Mouse (Mus musculus): ENCODE measurements around the gene Cage1. TPM values are rescaled to one million over a fixed set of nuclear protein-coding genes. Genes with fewer than 3 reads are reported as not detected.

Cage1 gene
- total RNA-seq, 2 experiments from 2014 or later, result 3.3 to 3.4 TPM

DNA sequence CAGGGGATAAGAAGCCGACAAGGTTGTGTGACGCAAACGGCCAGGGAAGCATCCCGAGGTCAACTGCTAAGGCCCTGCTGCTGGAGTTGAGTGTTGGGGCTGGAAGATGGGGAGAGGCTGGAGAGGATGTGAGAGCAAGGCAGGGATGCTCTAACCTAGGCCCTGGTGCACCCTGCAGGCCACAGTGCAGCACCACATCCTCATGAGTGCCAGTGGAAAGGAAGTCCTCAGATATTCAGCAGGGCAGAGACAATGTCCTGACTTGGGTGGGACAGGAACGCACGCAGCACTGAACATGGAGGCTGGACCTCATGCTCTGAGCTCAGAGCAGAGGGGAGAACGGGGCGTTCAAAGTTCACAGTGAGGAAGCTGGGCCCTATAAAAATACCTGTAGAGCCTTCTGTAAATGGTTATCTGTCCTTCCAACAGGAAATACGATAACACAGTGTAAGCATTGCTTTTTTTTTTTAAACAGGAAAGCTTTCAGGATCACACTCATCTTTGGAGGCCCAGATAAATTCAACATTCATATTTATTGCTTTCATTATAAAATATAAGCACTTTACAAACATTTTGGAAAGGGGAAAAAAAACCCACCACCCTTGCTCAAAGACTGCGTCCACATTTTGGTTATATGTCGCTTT lies 65.9 kb downstream of the Cage1 start:
- intact Hi-C loops (cut with DNase I), result no loop called here
- no peak for DNase-seq (ENCODE audit: low spot score in 2 of 2)

DNA sequence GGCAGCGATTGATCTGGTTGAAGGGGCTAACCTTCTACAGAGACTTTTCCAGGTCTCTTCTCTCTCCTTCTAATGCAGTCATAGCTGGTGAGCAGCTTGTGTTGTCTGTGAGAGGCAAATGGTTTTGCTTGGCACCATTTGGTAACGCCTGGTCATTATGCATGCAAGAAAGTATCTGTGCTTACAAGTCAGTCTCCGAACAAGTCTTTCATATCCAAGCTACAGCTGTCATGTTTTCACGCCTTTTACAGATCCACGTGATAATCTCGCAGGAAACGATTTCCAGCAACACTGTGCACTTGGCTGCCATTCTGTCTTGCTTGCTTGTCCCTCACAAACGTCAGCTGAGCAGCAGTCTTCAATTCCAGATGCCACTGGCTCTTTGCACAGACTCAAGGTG lies 66.9 kb downstream of the Cage1 start:
- intact Hi-C loops (cut with DNase I), result no loop called here
- peak in 1 of 2 experiments; percentile 49 for DNase-seq (ENCODE audit: low spot score in 2 of 2)

DNA sequence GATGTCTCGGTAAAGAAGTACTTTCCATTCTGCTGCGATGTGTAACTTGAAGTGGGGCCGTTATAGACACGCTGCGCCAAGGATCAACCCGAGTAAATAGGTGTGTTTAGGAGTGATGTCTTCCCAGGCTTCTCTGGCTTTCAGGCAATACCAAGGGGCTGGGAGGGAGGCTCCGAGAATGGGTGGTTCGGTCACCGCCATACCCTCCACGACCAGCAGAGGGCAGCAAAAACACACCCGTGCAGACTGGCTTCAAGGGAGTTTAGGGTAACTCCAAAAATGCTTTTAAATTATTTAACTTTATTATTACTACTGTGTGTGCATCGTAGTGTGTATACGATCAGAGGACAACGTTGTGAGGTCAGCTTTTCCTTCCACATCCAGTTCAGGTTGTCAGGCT lies 67.5 kb downstream of the Cage1 start:
- DNase-seq (ENCODE audit: low spot score in 2 of 2), result peak; percentile 92 to 93
- intact Hi-C loops (cut with DNase I), result no loop called here

DNA sequence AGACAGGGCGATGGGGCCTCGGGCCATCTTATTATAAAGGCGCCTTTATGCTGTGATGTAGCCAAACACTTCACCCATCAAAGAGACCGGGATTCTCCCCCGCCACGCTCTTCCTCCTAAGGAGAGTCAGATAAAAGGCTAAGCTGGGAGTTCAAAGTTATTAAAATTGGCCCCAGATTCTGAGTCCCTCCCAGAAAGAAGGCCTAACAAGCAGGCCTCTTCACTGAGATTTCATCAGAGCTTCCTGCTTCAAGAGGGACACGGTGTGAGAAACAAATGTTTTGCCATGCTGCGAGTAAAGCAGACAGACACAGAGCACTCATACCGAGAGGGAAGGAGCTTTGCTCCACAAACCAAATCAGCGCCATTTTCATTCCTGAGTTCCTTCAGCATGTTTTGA lies 69.3 kb downstream of the Cage1 start:
- intact Hi-C loops (cut with DNase I), result no loop called here
- no peak for DNase-seq (ENCODE audit: low spot score in 2 of 2)

DNA sequence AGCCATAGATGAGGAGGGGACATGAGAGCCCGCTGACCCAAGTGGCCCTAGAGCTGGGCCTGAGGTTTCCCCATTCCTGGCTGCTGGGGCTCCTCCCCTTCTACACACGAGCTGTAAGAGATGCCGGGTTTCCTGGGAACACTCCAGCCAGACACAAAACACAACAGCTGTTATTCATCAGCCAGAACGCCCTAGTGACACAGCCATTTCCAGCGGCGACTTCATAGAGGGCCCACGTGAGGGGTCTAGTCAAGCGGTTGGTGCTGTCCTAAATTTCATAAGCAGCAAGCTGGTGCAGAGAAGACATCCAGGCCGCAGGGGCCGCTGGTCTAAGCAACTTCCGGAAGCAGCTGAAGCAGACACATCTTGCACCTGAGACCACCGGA lies 69.8 kb downstream of the Cage1 start:
- DNase-seq (ENCODE audit: low spot score in 2 of 2), result no peak
- intact Hi-C loops (cut with DNase I), result no loop called here

DNA sequence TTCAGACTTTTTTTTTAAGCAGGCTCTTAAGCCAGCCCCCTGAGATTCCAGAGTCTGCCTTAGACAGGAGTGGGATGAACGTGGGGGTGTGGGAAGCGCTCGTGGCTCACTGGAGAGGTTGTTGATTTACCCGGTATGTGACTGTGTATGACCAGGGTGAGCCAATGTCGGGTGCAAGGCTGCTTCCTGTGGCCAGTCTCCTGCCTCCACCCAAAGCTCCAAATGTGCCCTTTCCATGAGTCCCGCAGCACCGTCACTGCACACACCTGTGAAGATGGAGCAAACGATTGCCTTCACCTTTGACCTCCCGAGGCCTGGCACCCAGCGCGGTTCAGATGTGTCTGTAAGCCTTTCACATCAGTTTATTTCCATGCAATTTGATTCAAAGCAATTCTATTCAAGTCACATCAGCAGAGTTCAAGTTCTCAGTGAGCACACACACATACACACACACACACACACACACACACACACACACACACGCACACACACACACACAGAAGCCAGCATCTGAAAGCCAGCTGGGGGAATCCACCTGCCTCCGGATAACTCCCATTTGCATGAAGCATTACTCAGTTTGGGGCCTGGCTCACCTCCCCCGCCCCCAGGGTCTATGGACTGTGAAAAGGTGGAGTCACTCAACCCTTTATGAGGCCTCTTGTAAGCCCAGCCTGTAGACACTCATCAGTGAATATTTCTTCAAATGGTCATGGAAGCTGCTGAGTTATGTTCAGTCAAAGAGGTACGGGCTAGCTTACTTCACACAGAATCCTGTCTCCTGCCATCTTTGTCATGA lies 70.4 kb downstream of the Cage1 start:
- DNase-seq (ENCODE audit: low spot score in 2 of 2), result no peak
- intact Hi-C loops (cut with DNase I), result no loop called here

DNA sequence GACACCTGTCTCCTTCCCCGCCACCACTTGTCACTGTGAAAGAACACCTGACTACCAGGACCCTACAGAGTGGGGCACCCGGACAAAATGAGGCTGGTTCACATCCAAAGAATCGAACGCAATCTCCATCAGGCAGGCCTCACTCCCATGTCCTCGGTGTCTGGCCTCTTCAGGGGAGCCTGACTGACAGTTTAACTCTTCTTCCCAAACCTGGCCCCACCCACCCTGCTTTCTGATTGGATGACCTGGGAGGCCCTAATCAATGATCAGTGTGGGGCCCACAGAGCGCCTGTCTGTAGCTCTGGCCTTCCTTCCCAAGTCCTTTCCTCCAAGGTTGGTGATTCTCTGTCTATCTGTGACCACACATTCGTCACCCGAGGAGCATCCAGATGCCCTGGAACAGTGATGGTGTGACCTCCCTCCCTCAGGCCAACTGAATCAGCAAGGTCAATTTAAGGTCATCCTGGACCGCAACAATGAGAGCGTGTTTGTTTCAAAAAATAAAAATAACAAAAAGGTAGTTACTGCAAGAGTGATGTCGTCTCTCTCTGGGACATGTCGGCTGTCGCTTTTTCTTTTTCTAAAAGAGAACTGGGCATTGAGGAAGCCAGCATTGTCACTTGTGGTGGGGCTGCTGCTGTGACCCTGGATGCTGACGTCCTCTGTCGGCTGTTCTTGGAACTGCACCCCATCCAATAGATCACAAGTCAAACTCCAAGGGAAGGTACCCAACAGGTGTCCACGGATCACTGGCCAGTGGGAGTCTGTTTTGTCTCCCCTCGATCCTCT lies 71.5 kb downstream of the Cage1 start:
- intact Hi-C loops (cut with DNase I), result no loop called here
- DNase-seq (ENCODE audit: low spot score in 2 of 2), result no peak

DNA sequence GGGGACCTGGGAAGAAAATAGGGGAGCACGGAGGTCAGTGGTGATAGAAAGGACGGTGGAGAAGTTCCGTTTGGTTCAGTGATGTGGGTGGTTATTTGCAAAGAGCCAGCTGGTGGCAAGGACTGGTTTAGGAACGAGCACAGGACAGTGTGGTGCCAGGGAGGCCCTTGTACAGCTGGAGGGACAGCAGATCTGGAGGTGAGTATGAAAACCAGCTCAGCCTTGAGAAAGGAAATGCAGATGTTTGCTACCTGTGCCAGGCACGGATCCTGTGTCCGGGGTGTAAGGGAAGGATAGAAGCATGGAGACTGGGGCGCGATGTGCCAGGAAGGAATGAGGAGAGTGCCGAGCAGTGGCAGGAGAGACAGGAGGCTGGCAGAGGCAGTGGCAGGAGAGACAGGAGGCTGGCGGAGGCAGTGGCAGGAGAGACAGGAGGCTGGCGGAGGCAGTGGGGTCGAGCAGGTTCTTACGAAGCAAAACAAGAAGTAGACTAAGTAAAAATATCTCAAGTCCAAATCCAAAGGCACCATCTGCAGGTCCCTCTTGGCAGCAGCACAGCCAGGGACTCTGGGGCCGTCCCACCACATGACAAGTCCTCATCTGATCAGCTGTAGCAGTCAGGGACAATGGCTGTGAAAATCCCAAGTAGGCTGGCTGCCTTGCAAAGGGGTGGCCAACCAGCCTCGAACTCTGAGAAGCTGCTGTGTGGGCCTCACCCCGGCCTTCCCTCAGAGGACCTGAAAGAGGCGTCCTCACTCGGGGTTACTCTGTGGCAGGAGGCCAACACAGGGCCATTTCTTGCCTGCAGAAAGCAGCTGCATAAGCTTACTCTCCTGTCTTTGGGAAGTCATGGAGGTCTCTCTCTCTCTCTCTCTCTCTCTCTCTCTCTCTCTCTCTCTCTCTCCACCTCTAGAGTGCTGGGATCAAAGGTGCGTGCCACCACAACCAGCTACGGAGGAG lies 72.5 kb downstream of the Cage1 start:
- intact Hi-C loops (cut with DNase I), result loop anchor here (5.0 kb wide), 1 partner anchor 512 kb away; no protein-coding TSS in a partner anchor
- peak in 1 of 2 experiments; percentile 53 for DNase-seq (ENCODE audit: low spot score in 2 of 2)

DNA sequence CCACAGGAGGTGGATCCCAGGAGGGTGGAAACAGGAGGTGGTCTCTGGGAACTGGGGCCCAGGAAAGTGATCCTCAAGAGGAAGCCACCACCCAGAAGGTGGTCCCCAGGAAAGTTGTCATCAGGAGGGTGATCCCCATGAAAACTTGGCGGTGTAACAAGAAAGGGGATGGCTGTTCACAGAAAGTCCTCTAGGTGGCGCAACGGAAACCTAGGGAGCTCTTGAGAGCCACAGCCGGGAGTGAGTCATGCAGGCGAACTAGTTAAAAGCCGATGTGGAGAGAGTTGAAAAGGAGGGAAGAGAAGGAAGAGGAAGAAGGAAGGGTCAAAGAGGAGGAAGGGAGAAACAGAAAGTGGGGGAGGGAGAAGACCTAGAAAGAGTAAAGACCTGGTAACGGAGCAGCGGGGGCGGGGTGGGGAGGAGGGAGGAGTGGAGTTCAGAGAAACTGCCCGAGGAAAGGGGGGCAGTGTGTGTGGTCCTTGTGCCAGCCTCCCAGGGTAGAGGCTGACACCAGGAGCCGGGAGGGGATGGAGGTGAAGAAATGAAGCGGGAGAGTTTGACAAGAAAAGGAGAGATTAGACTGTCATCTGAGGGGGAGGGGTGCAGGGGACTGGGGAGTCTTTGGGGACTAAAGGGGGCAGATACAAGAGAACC lies 73.4 kb downstream of the Cage1 start:
- peak; percentile 76 to 83 for DNase-seq (ENCODE audit: low spot score in 2 of 2)
- intact Hi-C loops (cut with DNase I), result loop anchor here (5.0 kb wide), 1 partner anchor 511 kb away; no protein-coding TSS in a partner anchor

DNA sequence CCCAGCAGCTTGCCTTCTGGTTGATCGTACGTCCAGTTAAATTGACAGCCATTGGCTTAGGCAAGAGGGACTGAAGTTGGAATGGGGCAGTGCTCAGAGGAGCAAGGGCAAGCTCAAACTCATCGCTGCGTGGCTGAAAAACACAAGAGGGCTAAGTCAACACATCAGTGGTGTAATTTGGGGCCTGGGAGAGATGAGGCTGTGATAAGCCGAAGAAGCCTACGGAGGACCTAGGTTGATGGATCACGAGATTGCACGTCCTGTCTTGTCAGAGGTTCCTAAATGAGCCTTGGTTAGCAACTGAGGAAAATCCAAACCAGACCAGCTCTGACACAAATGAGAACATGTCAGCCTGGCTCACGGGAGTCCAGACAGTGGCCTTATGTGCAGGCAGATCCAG lies 74.3 kb downstream of the Cage1 start:
- intact Hi-C loops (cut with DNase I), result loop anchor here (5.0 kb wide), 1 partner anchor 510 kb away; no protein-coding TSS in a partner anchor
- DNase-seq (ENCODE audit: low spot score in 2 of 2), result no peak

DNA sequence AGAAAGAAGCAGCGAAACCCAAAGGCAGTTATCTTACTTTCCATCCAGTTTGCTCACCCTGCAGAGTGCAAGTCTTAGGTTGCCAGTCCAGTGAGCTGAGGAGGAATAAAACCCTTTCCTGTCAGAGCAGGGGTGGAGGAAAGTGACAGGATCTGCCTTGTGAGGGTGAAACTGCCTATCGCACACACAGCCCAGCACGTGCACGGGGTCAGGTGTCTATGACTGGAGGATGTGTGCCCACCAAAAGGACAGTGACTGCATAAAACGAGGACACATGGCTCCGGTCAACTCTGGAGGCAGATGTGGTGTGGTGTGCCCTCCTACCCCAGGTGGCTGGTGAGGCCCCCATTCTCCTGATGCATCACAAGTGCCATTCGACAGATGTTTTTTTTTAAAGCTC lies 76.9 kb downstream of the Cage1 start:
- intact Hi-C loops (cut with DNase I), result loop anchor here (5.0 kb wide), 1 partner anchor 508 kb away; no protein-coding TSS in a partner anchor
- no peak for DNase-seq (ENCODE audit: low spot score in 2 of 2)

DNA sequence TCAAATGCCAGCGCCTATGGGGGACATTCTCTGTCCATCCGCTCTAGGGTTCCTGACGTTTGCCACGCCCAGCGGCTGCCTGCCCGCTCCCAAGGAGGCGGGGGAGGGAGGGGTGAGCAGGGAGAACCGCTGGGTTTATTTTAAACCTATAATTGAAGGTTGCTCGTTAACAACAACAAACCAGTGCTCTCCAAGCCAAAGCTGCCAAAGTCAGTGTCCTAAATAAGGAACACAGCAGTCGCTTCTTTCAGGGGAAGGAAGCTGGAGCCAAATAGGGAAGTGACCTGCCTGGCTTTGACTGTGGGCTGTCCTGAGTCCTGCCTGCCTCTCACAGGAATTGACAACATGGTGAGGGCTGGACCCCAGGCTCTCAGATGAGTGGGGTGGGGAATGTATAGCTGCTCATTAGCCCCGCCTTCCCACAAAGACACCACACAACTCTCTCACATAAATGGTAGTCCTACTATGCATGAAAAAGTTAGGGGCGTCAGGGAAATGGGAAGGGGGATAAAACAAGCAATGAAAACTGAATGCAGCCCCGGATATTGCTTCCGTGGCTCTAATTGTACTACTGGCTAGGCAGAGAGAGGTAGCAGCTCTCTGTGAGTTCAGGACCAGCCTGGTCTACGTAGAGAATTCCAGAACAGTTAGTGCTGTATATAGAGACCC lies 77.5 kb downstream of the Cage1 start:
- intact Hi-C loops (cut with DNase I), result no loop called here
- no peak for DNase-seq (ENCODE audit: low spot score in 2 of 2)

DNA sequence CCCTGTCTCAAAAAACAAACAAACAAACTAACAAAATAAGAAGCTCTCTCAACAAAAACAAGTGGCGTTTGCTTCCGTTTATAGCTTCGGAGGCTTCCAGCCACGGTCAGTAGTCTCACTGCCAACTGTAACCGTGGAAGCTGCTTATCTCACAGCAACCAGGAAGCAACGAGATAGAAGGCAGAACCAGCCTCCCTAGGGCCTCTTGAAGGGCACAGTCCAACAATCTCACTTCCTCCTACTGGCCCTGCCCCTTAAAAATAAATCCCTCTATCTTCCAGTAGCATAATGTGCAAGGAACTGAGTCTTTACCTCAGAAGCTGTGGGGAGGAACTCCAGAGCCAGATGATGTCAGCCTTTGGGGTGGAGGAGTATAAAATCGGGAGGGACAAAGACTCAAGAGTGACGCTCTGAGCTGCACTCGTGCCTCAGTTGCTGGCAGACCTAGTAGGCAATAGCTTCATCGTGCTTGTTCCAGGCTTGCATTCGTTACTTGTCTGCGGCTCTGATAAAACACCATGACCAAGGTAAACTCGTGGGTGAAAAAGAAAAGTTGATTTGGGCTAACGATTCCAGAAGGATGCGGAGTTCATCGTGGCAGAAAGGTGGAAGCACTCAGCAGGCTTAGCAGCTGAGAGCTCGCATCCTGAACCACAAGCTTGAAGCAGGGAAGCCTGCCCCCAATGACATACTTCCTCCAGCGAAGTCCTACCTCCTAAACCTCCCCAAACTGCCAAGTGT lies 78.2 kb downstream of the Cage1 start:
- DNase-seq (ENCODE audit: low spot score in 2 of 2), result no peak
- intact Hi-C loops (cut with DNase I), result no loop called here
